Mouse (Mus musculus) 3T3-L1 (cell line): ENCODE measurements around the gene Drg2.
"Not testable (repeated sequence)": the region's sequence is repeated elsewhere in the genome, so short reads cannot be mapped to it uniquely, and the experiment has no call there.

ENCODE experiments used
- DNase-seq: peaks from one replicate; pipeline ENCODE4 v3.0.0-alpha.2; 2015; ENCODE audit warnings: low read depth, low spot score

Drg2 gene

DNA sequence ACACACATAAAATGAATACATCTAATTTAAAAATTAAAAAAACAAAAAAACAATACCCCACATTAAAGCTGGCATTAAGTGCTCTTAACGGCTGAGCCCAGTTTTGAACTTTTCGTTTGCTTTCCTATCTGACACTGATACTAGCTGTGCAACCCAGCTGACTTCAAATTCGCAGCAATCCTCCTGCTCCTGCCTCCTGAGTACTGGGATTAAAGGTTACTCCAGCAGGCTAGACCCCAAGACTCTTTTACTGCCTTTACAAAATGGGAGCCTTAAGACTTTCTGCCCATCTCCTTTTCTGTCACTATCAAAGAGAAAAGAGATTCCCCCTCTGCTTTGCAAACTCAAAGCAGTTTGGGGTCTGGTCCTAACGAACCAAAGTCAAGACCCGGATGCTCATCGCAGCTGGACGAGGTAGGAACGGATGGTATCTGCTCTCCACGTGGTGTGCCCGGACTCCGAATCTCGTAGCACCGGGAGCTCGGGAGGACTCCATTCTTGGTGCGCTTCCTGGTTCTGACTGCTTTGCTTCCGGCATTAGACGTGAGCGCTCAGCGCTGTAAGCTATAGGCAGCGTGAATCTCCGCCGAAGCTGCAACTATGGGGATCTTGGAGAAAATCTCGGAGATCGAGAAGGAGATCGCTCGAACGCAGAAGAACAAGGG is at the start of gene Drg2:
Drg2 (plus strand) TSS at position 512 of the 665 bp plus-strand sequence.
- peak; percentile 94 for DNase-seq

- no peak for DNase-seq
Measured at GRCm38 (mm10) chr11:60406606-60407005, 47.8 kb upstream of the Drg2 start.

- DNase-seq = peak; percentile 89
Measured at GRCm38 (mm10) chr11:60412173-60412572, 42.2 kb upstream of the Drg2 start.

DNA sequence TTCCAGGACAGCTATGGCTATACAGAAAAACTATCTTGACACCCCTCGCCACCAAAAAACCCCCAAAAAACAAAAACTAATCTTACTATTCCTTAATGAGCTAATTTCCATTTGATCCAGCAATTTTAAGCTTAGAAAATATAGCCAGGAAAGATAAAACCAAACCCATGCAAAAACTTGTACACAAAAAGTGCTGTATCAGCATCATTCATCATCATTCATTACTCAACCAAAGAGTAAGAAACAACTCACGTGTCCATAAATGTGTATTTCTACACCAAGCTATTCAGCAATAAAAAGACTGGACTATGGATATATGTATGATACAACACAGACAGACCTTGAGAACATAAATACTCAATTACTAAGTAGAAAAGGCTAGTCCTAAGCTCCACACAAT is 41.5 kb upstream of the Drg2 start:
- DNase-seq = no peak

DNA sequence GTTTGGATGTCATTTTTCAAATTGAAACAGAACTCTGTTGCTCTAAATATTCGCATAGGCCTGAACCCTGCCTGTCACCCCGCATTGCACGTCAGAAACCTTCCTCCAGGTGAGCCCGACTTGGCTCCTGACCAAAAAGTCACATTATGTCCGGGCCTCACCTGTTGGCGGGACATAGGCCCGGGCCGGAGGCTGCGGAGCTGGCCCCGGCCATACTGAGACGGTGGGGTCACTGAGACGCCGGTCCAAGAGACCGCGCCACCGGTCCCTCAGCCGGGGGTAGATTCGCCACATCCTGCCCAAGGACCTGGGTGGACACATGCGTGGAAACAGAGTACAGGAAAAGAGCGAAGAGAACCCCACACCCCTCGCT is 37.8 kb upstream of the Drg2 start:
- no peak for DNase-seq

GRCm38 (mm10) chr11:60416963-60417716 is 37.3 kb upstream of the Drg2 start, which contains the start of gene Gid4:
TSS of gene Gid4 (plus strand) at chr11:60417145.
- DNase-seq = peak; percentile 98

DNA sequence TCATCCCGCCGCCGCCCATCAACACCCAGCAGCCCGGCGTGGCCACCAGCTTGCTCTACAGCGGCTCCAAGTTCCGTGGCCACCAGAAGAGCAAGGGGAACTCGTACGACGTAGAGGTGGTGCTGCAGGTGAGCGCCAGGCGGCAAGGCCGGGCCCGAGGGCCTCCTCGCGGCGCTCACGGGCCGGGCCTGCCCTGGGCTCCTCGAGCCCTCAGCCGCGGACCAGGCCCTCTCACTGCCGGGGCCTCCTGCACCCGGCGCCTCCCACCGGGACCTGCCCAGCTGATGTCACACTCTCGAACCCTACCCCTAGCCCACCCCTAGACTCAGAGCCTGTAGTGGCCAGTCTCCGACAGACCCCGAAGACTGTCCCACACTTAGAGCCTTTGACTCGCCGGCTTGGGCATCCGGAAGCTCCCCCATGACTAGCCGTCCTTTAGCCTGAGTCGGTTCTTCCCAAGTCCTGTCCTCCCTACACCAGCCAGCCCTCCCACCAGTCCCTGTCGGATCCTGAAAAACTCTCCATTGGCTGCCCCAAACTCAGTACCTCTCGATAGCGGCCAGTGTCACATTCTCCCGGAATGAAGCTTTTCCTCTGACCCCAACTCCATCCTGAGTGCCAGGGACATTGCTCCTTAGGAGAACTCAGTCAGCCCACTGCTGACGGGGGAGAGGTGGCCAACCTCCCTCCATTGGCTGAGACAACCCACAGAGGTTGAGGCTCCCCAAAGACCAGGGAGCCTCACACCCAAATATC is 36.5 kb upstream of the Drg2 start, which contains the start of gene Atpaf2:
Atpaf2 (minus strand) TSS at position 741 of the 756 bp plus-strand sequence.
- DNase-seq = peak; percentile 51

DNA sequence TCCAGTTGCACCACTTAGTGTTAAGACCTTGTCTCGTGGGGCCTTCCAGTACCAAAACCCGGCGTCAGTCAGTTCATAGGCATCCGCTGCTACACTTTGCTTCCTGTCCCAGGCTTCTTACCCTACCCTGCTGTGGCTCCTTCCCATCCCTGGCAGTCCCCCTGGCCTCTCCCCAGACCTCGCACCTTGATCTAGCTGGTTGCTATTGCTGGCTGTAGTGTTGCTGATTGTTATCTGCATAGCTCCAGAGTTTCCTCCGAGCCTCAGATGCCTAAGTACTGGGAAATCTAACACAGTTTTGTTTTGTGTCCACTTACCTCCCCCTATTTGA is 36.0 kb upstream of the Drg2 start:
- peak; percentile 42 for DNase-seq

GRCm38 (mm10) chr11:60422046-60422668 is 32.2 kb upstream of the Drg2 start:
- peak; percentile 46 for DNase-seq

DNA sequence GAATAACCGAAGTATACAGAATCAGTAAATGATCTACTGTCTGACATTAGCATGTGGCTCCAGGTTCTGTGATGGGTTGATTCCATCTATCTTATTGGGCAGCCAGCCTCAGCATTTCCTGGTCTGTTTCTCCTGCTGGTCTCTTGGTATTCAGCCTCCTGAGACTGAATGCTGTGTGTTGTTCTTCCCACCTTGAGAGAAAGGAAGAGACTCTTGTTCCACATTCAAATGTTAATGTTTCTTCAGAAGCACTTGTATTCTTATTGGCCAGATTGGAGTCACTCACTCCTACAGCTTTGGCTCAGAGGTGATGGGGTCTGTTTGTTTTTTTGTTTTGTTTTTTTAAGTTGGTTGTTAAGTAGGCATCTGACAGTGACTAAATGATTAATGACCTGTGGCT is 31.4 kb upstream of the Drg2 start:
- no peak for DNase-seq

GRCm38 (mm10) chr11:60426417-60426816 is 28.0 kb upstream of the Drg2 start:
- DNase-seq = no peak

GRCm38 (mm10) chr11:60427628-60428027 is 26.8 kb upstream of the Drg2 start:
- DNase-seq = no peak

- no peak for DNase-seq
Measured at GRCm38 (mm10) chr11:60433501-60433900, 20.9 kb upstream of the Drg2 start.

DNA sequence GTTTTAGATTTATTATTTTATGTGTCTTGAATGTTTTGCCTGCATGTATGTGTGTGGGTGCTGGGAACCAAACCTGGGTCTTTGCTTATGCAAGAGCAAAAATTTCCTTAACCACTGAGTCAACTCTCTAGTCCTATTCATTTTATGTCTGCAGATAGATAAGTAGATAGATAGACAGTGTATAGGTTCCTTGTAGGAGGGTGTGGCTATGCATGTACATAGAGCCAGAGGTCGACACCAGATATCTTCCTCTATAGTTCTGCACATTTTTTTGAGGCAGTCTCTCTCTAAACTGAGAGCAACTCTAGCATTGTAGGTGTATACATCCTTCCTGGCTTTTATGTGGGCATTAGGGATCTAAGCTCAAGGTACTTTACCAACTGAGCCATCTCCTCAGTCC is 19.3 kb upstream of the Drg2 start:
- DNase-seq = no peak

- peak; percentile 94 for DNase-seq
Measured at GRCm38 (mm10) chr11:60436618-60437017, 17.8 kb upstream of the Drg2 start.

- DNase-seq = not testable (repeated sequence)
Measured at GRCm38 (mm10) chr11:60439621-60440020, 14.8 kb upstream of the Drg2 start.

GRCm38 (mm10) chr11:60440176-60440575 is 14.2 kb upstream of the Drg2 start:
- no peak for DNase-seq

GRCm38 (mm10) chr11:60442896-60443295 is 11.5 kb upstream of the Drg2 start:
- no peak for DNase-seq

- DNase-seq = no peak
Measured at GRCm38 (mm10) chr11:60444007-60444406, 10.4 kb upstream of the Drg2 start.

- no peak for DNase-seq
Measured at GRCm38 (mm10) chr11:60454745-60455087, 325 bp downstream of the Drg2 start.

DNA sequence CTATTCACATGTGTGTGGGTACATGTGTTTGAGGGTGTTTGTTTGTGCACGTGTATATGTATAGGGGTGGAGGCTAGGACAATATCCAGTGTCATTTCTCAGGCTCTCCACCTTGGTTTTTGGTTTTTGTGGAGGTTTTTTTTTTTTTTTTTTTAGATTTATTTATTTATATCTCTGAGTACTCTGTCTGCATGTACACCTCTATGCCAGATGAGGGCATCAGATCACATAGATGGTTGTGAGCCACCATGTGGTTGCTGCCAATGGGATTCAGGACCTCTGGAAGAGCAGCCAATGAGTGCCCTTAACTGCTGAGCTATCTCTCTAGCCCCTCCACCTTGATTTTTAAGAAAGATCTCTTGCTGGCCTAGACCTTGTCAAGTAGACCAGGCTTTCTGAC is 3.6 kb downstream of the Drg2 start:
- DNase-seq = peak; percentile 56

DNA sequence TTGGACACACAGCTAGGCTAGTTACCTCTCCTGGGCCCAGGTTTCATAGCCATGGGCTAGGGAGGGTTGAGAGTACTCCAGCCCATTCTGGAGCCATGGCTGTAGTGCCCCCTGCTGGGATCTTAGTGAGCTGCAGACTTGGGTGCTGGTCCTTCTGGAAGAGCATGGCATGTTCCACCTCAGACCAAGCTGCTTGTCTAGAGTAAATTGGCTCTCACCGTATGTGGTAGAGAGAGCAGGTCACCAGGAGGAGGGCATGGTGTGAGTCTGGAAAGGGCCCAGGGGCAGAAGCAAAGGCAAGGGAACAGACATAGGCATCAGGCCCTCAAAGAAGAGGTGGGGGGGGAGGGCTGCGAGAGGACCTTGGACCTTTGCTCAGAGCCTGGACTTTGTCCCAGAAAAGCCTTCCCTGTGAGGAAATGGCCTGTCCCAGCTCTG is 11.6 kb downstream of the Drg2 start:
- DNase-seq = peak; percentile 69
